Mouse (Mus musculus): ENCODE measurements around the gene Pnpla7.
A peak's percentile ranks its signal among the peaks of the same experiment; 100 is the strongest.

- TF ChIP-seq POLR2A (IDR thresholded peaks at IDR 0.05; ENCODE audit: borderline replicate concordance, low read depth, low read length) (no peak; the same call in none of the 2 replicates), CTCF (IDR thresholded peaks at IDR 0.05; ENCODE audit: low read depth, low read length) (peak; percentile 25; the same call in 1 of the 2 replicates)
Observed at GRCm38 (mm10) chr2:24935057-24935796, 40.6 kb upstream of the Pnpla7 start, which contains the start of gene Arrdc1.

Measured in bone marrow macrophage, adult 2 months (primary cell).